In the genomic region with DNA sequence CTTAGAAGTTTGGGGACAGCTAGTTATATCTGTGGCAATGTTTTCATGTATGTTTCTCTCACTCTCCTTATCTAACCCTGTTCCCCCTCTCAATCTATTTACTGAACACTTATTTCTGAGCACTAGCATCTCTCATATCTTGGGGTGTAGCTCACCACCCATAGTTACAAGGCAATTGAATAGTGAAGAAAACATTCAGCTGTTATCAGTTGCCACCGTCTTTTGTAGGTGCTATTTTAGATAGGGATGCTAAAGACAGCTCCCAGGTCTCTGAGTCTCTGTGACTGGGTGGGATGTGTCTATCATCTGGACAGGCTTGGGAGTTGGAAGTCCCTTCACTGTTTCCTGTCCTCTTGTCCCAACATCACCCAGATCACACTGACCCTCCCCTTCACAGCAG, we compare ENCODE assay signal across 20 mouse cellular contexts.
"Had no signal": no experiment of that assay in that cellular context is flagged by ENCODE, and none has a peak within 500 bp of the region (broad histone marks: within the 10 kb centered on the region; RNA-seq: fewer than 3 reads in every experiment).

No protein-coding gene starts in this region.

- H3K9ac ChIP-seq: kidney, embryonic 15.5 days; limb, embryonic 12.5 days; limb, embryonic 15.5 days; midbrain, embryonic 13.5 days had no signal

- DNase-seq: kidney, adult 2 months; kidney, postnatal 14 days; kidney, postnatal 4 days; lung, adult 2 months; lung, postnatal 14 days; lung, postnatal 4 days; right cerebral cortex, postnatal 14 days; right cerebral cortex, postnatal 4 days; thymus, adult 2 months; thymus, postnatal 14 days; thymus, postnatal 4 days had no signal

- ATAC-seq: intestine, postnatal 0 days; midbrain, embryonic 13.5 days; midbrain, embryonic 16.5 days had no signal

- H3K4me3 ChIP-seq: kidney, embryonic 15.5 days; limb, embryonic 12.5 days; limb, embryonic 15.5 days; midbrain, embryonic 10.5 days; midbrain, embryonic 13.5 days; myocyte had no signal

- H3K4me2 ChIP-seq: kidney, embryonic 15.5 days; limb, embryonic 12.5 days; limb, embryonic 15.5 days; midbrain, embryonic 13.5 days had no signal

- H3K36me3 ChIP-seq: kidney, embryonic 15.5 days; limb, embryonic 12.5 days; limb, embryonic 15.5 days; midbrain, embryonic 10.5 days; midbrain, embryonic 13.5 days had no signal

- H3K27ac ChIP-seq: kidney, embryonic 15.5 days; limb, embryonic 12.5 days; limb, embryonic 15.5 days; midbrain, embryonic 10.5 days; midbrain, embryonic 13.5 days; stomach, postnatal 0 days had no signal

- H3K9me3 ChIP-seq: kidney, embryonic 15.5 days; limb, embryonic 15.5 days had no signal

- H3K4me1 ChIP-seq: kidney, embryonic 15.5 days; limb, embryonic 12.5 days; limb, embryonic 15.5 days; midbrain, embryonic 10.5 days; midbrain, embryonic 13.5 days had no signal

- H3K27me3 ChIP-seq: kidney, embryonic 15.5 days; limb, embryonic 12.5 days; limb, embryonic 15.5 days; midbrain, embryonic 13.5 days had no signal
